Mouse (Mus musculus) forebrain, embryonic 15.5 days (tissue): Measurements from ENCODE around the gene Nog. TPM values are rescaled to one million over a fixed set of nuclear protein-coding genes. Genes with fewer than 3 reads are reported as not detected.

Source experiments
- ATAC-seq: fragments of 200-750 bp; cut with Nextera tagmentation; replicated peaks from 2 replicates; pipeline ENCODE4 v1.8.0; 2017; ENCODE audit warnings: mild to moderate bottlenecking, moderate TSS enrichment, moderate library complexity
- H3K27ac ChIP-seq: fragments of 300-500 bp; sonication (generic); replicated peaks from 2 replicates; pipeline ENCODE4 v1.5.1; 2015; ENCODE audit warnings: mild to moderate bottlenecking, inconsistent platforms
- H3K27me3 ChIP-seq: fragments of 300-500 bp; sonication (generic); 2 replicates; pipeline ENCODE4 v1.6.1; 2015; ENCODE audit warnings: inconsistent platforms
- H3K36me3 ChIP-seq: fragments of 300-500 bp; sonication (generic); 2 replicates; pipeline ENCODE4 v1.6.1; 2015; ENCODE audit warnings: mild to moderate bottlenecking, inconsistent platforms
- H3K4me1 ChIP-seq: fragments of 300-500 bp; sonication (generic); 2 replicates; pipeline ENCODE4 v1.6.1; 2015; ENCODE audit warnings: inconsistent platforms
- H3K4me2 ChIP-seq: fragments of 300-500 bp; sonication (generic); replicated peaks from 2 replicates; pipeline ENCODE4 v1.6.1; 2015; ENCODE audit warnings: mild to moderate bottlenecking, inconsistent platforms
- H3K4me3 ChIP-seq: fragments of 300-500 bp; sonication (generic); 2 replicates; pipeline ENCODE4 v1.5.1; 2015; ENCODE audit warnings: mild to moderate bottlenecking, inconsistent platforms
- H3K9ac ChIP-seq: fragments of 300-500 bp; sonication (generic); replicated peaks from 2 replicates; pipeline ENCODE4 v1.6.1; 2015; ENCODE audit warnings: mild to moderate bottlenecking, inconsistent platforms
- H3K9me3 ChIP-seq: fragments of 300-500 bp; sonication (generic); 2 replicates; pipeline ENCODE4 v1.6.1; 2016; ENCODE audit warnings: inconsistent platforms
- WGBS: fragments of 180-500 bp; shearing (Covaris S2); methylation state at CpG from one replicate; pipeline ENCODE4 v1.1.7; 2015; ENCODE audit warnings: mixed read lengths; 5-methylcytosine and 5-hydroxymethylcytosine counted together
- polyA plus RNA-seq: library from polyadenylated mRNA; unstranded; fragments of >200 nt; fragmentation: Nextera tagmentation; extraction: Ambion mirVana; gene quantifications from 2 replicates; pipeline ENCODE4 v1.2.1, GENCODE M21; 2015

The Nog gene
- polyA plus RNA-seq, result 3.6 and 4.3 TPM in 2 replicates

- Histone ChIP-seq H3K36me3 (no peaks in the 10 kb centered on the region), H3K4me1 (peaks cover 39% of the 10 kb centered on the region), H3K4me2 (peak within 1 kb of the TSS; percentile 96), H3K9ac (peak within 1 kb of the TSS; percentile 67), H3K4me3 (peak within 1 kb of the TSS; percentile 86), H3K27me3 (peaks cover 6% of the 10 kb centered on the region; the same call in 1 of the 2 replicates), H3K9me3 (no peaks in the 10 kb centered on the region), H3K27ac (peak within 1 kb of the TSS; percentile 94)
- peak; percentile 56 for ATAC-seq
- WGBS, result 0% methylated on average over 91 of the region's 97 CpGs
Observed at GRCm38 (mm10) chr11:89302056-89302815, at the start of gene Nog. Gene Nog (minus strand): TSS chr11:89302332.

GRCm38 (mm10) chr11:89340238-89340637, 38.1 kb upstream of the Nog start:
- Histone ChIP-seq H3K27me3 (no peaks in the 10 kb centered on the region), H3K27ac (no peak overlapping the region), H3K4me1 (peaks cover 5% of the 10 kb centered on the region; the same call in 1 of the 2 replicates), H3K9ac (no peak overlapping the region), H3K4me2 (no peak overlapping the region), H3K36me3 (no peaks in the 10 kb centered on the region), H3K9me3 (no peaks in the 10 kb centered on the region; the same call in 1 of the 2 replicates), H3K4me3 (no peak overlapping the region)
- ATAC-seq, result peak; percentile 41; the same call in 1 of the 2 replicates
- 32% methylated on average over 12 of the region's 12 CpGs for WGBS

- 72% methylated on average over 8 of the region's 8 CpGs for WGBS
- ATAC-seq, result no peak
- Histone ChIP-seq H3K4me2 (no peak overlapping the region), H3K9me3 (no peaks in the 10 kb centered on the region; the same call in 1 of the 2 replicates), H3K27me3 (no peaks in the 10 kb centered on the region), H3K4me1 (peaks cover 5% of the 10 kb centered on the region; the same call in 1 of the 2 replicates), H3K9ac (no peak overlapping the region), H3K4me3 (no peak overlapping the region), H3K27ac (no peak overlapping the region), H3K36me3 (no peaks in the 10 kb centered on the region)
Observed at GRCm38 (mm10) chr11:89339783-89340182, 37.7 kb upstream of the Nog start.

- H3K9me3 ChIP-seq, result no peaks in the 10 kb centered on the region; the same call in 1 of the 2 replicates
- H3K4me2 ChIP-seq, result no peak overlapping the region
- H3K27me3 ChIP-seq, result no peaks in the 10 kb centered on the region
- H3K36me3 ChIP-seq, result no peaks in the 10 kb centered on the region
- no peak for ATAC-seq
- H3K27ac ChIP-seq, result no peak overlapping the region
- peaks cover 5% of the 10 kb centered on the region; the same call in 1 of the 2 replicates for H3K4me1 ChIP-seq
- H3K9ac ChIP-seq, result no peak overlapping the region
- no peak overlapping the region for H3K4me3 ChIP-seq
Observed at GRCm38 (mm10) chr11:89337910-89338309, 35.8 kb upstream of the Nog start.

- no peaks in the 10 kb centered on the region for H3K4me1 ChIP-seq
- WGBS, result 24% methylated on average over 11 of the region's 11 CpGs
- no peak overlapping the region for H3K27ac ChIP-seq
- H3K4me2 ChIP-seq, result no peak overlapping the region
- no peak for ATAC-seq
- H3K9me3 ChIP-seq, result no peaks in the 10 kb centered on the region
- H3K27me3 ChIP-seq, result no peaks in the 10 kb centered on the region
- no peak overlapping the region for H3K9ac ChIP-seq
- no peaks in the 10 kb centered on the region for H3K36me3 ChIP-seq
- H3K4me3 ChIP-seq, result no peak overlapping the region
Observed at GRCm38 (mm10) chr11:89327089-89327881, 25.2 kb upstream of the Nog start.

GRCm38 (mm10) chr11:89321775-89322174, 19.6 kb upstream of the Nog start:
- Histone ChIP-seq H3K4me3 (no peak overlapping the region), H3K4me1 (peaks cover 26% of the 10 kb centered on the region), H3K9me3 (no peaks in the 10 kb centered on the region), H3K27ac (no peak overlapping the region), H3K27me3 (no peaks in the 10 kb centered on the region), H3K36me3 (no peaks in the 10 kb centered on the region), H3K9ac (no peak overlapping the region), H3K4me2 (no peak overlapping the region)
- 91% methylated on average over 2 of the region's 2 CpGs for WGBS
- no peak for ATAC-seq

- H3K9ac ChIP-seq, result no peak overlapping the region
- peaks cover 26% of the 10 kb centered on the region for H3K4me1 ChIP-seq
- no peak for ATAC-seq
- H3K9me3 ChIP-seq, result no peaks in the 10 kb centered on the region
- H3K27me3 ChIP-seq, result no peaks in the 10 kb centered on the region
- no peaks in the 10 kb centered on the region for H3K36me3 ChIP-seq
- H3K4me3 ChIP-seq, result no peak overlapping the region
- WGBS, result 53% methylated on average over 6 of the region's 6 CpGs
- no peak overlapping the region for H3K4me2 ChIP-seq
- H3K27ac ChIP-seq, result no peak overlapping the region
Observed at GRCm38 (mm10) chr11:89319675-89320074, 17.5 kb upstream of the Nog start.

- Histone ChIP-seq H3K4me1 (peaks cover 26% of the 10 kb centered on the region), H3K4me2 (peak overlapping the region; percentile 32), H3K9ac (no peak overlapping the region), H3K27ac (peak overlapping the region; percentile 64), H3K4me3 (no peak overlapping the region), H3K27me3 (no peaks in the 10 kb centered on the region), H3K36me3 (no peaks in the 10 kb centered on the region), H3K9me3 (no peaks in the 10 kb centered on the region)
- no peak; the same call in 1 of the 2 replicates for ATAC-seq
- 2% methylated on average over 8 of the region's 8 CpGs for WGBS
Observed at GRCm38 (mm10) chr11:89318324-89318723, 16.2 kb upstream of the Nog start.

- Histone ChIP-seq H3K27me3 (no peaks in the 10 kb centered on the region), H3K4me3 (no peak overlapping the region), H3K9ac (no peak overlapping the region), H3K4me1 (peaks cover 26% of the 10 kb centered on the region), H3K27ac (peak overlapping the region; percentile 64), H3K9me3 (no peaks in the 10 kb centered on the region), H3K36me3 (no peaks in the 10 kb centered on the region), H3K4me2 (no peak overlapping the region)
- peak; percentile 35; the same call in 1 of the 2 replicates for ATAC-seq
- WGBS, result 70% methylated on average over 3 of the region's 3 CpGs
Observed at GRCm38 (mm10) chr11:89317757-89318156, 15.6 kb upstream of the Nog start.

- WGBS, result 65% methylated on average over 5 of the region's 5 CpGs
Observed at GRCm38 (mm10) chr11:89314374-89314773, 12.2 kb upstream of the Nog start.

GRCm38 (mm10) chr11:89312378-89312777, 10.2 kb upstream of the Nog start:
- Histone ChIP-seq H3K4me1 (peaks cover 10% of the 10 kb centered on the region; the same call in 1 of the 2 replicates), H3K9ac (no peak overlapping the region), H3K36me3 (no peaks in the 10 kb centered on the region), H3K4me3 (no peak overlapping the region), H3K27ac (no peak overlapping the region), H3K9me3 (no peaks in the 10 kb centered on the region), H3K4me2 (no peak overlapping the region), H3K27me3 (no peaks in the 10 kb centered on the region)
- no peak for ATAC-seq
- 2% methylated on average over 3 of the region's 3 CpGs for WGBS

More at GRCm38 (mm10) chr11:89314374-89314773, 12.2 kb upstream of the Nog start:
- Histone ChIP-seq H3K4me2 (no peak overlapping the region), H3K9me3 (no peaks in the 10 kb centered on the region), H3K4me3 (no peak overlapping the region), H3K27me3 (no peaks in the 10 kb centered on the region), H3K4me1 (peaks cover 26% of the 10 kb centered on the region), H3K9ac (no peak overlapping the region), H3K27ac (no peak overlapping the region), H3K36me3 (no peaks in the 10 kb centered on the region)
- no peak for ATAC-seq

GRCm38 (mm10) chr11:89310217-89310616, 8.1 kb upstream of the Nog start:
- no peak overlapping the region for H3K4me3 ChIP-seq
- WGBS, result 40% methylated on average over 11 of the region's 11 CpGs

More at GRCm38 (mm10) chr11:89310217-89310616, 8.1 kb upstream of the Nog start:
- Histone ChIP-seq H3K36me3 (no peaks in the 10 kb centered on the region), H3K4me1 (0 out of 2 replicates have a peak, but pooled peaks cover 4% of the 10 kb centered on the region), H3K27me3 (0 out of 2 replicates have a peak, but pooled peaks cover 4% of the 10 kb centered on the region), H3K9ac (no peak overlapping the region), H3K9me3 (no peaks in the 10 kb centered on the region), H3K27ac (no peak overlapping the region), H3K4me2 (no peak overlapping the region)
- no peak for ATAC-seq
